Mouse (Mus musculus) gastrocnemius, postnatal 25 days (tissue): ENCODE measurements at regions not wholly inside any gene's neighbourhood (a gene's known extent, or its start where the extent isn't known, plus 50 kb on each side); places are given as distances from the start of the nearest gene placed in this dataset.

Experiments
- DNase-seq: peaks from one replicate; pipeline ENCODE4 v3.0.0; 2022

DNA sequence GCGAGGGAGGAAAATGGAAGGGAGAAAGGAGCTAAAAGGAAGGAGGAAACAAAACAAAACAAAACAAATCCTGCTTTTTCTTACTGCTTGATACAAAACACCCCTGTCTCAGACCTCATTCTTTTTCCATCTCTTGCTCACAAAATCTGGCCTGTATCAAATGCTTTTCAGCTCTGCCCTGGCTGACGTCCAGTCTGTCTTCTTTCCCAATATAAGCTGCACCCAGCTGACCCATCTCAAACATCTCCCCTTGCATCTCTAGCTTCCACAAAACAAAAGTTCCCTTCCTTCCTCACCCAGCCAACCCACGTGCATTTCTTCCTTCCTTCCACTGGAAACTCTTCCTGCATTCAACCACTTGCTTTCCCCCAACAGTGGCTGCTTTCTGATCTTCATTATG lies 183.1 kb upstream of the Usp25 start:
- DNase-seq, result no peak

DNA sequence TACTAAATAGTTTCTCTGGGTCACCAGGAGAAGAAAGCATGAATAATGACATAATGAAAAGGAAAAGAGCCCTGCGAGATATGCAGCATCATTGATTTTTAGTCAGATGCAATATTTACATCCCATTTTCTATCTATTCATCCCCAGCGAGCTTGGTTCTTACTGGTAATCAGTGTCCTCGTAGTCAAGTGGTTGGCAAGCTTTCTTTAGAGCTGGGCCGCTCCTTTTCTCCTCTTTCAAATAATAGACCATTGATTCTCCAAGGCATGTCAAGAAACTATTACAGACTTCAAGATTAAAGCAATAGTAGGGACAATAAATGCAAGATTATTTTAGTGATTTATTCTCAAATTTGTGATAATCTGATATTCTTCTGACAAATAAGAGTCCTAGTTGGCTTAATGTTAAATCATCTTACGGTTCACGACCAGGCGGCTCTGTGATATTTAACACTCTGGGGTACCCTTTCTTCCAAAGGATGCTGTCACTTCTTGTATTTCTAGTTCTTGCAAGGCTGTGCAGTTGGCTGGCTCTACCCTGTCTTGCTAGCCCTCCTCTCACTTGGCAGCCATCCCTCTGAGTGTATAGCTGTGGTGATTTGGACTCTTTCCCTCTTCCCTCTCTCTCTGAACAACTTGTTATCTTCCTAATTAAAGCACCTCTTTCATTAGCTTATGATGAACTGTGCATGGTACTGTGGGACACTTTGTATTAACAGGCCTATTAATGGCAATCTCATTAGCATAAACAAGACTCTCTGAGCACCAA lies 185.6 kb upstream of the Usp25 start:
- DNase-seq, result no peak

DNA sequence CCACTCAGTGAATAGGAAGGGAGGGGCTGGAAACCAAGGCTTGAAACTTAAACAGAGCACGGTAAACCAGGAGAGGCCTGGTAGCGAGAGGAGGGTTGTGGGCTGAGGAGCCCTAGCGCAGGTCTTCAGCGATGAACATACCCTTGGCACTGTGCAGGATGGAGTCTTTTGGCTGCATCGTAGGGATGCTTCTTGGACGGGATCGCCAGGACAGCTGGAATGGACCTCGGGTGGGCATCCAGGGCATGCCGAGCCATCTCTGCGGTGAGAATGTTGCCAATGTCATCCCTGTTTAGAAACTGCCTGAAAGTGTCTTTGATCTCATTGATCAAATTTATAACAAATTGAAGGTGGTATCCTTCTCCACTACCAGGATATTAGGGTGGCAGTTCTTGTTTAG lies 192.2 kb upstream of the Usp25 start:
- no peak for DNase-seq

DNA sequence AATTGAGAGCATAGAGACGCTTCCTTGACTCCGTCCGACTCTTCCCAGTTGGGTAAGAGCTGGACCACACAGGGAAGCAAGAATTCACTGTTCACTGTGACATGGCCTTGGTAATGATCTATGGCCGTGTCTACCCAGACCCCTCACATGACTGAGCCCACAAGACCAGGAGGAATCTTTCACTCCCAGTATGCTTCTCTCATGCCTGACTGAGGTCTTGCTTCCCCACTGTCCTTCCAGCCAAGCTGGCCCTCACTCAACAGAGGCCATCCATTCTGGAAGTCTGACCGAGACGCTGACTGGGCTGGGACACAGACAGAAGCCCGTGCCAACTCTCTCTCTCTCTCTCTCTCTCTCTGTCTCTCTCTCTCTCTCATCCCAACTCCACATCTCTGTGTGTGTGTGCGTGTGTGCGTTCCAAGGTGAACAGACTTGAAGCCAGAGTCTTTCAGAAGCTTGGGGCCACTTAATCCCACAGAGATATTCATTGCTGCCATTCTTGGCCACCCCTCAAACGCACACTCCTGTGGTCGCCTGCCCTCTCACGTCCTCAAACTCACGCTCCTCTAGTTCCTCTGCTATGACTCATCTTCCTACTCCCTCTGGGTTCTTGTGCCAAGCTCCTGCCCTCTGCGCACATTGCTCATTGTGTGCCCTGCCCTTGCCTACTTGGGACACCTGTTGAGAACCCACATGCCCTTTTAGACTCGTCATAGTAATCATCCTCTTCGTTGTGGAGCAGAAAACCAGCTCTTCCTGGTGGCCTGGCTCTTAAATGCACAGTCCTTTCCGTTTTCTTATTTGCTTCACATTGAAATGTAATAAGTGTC lies 197.2 kb upstream of the Usp25 start:
- peak; percentile 50 for DNase-seq

DNA sequence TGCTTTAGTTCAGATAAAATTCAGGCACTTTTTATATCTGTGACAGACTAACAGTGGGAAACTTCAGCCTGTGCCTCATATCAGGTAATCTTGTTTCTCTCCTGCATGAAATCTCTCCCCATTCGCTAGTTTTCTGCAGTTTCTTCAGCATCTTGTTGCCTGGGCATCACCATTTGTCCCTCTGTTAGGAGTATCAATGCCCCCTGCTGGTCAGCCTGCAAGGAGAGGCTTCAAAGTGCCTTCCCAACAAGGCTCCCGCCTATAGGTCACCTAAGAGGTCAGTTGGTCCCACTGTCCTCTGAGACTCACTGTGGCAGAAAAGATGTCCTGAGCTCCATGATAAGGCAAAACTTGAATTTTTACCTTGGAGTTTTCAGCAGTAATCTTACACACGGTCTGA lies 209.8 kb upstream of the Usp25 start:
- DNase-seq, result peak; percentile 30

DNA sequence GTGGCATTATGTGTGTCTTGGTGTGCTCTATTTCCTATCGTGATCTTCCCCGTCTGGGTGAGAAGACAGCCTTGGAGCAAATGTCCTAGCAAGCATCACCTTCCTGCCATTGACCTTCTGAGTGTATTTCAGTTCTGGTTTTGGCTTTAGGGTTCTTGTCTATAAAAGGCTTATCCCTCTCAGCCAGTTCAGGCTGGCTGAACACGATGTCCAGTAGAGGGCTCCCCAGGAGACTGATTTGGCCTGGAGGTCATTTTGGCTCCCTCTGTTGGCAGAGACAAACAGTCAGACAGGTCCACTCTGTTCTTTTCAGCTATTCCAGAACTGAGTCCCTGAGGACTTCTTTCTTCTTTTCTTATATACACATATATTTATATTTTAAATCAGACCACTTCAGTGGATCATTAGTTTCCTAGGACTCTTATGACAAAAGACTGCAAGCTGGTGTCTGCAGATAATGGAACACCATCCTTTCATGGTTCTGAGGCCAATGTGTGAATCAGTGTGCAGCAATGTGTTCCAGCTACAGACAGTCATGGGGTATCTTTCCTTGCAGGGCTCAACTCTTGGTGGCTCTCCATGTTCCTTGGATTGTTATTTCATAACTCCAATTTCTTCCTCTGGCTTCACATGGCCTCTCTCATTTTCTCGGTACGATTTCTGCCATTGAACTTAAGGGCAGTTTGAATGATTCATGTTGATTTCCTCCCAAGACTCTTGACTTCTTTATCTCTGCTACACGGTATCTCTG lies 226.9 kb upstream of the Usp25 start:
- DNase-seq, result peak; percentile 89

DNA sequence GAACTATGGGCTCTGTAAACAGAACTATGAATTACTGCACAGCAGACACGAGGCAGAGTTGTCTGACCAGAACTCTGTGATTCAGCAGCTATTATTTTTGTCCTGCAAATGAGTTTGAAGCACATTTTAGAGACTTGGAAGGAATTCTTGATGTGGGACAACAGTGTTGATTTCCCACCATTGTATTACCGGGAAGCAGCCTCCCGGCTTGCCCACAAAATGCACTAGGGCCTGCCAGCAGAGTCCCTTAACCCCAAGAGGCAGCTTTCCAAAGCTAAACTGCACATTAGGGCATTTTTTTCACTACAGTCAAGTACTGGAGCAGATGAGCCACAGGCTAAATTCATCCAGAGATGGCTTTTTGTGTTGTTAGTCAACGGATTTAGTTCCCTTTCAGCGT lies 230.8 kb upstream of the Usp25 start:
- DNase-seq, result peak; percentile 61

DNA sequence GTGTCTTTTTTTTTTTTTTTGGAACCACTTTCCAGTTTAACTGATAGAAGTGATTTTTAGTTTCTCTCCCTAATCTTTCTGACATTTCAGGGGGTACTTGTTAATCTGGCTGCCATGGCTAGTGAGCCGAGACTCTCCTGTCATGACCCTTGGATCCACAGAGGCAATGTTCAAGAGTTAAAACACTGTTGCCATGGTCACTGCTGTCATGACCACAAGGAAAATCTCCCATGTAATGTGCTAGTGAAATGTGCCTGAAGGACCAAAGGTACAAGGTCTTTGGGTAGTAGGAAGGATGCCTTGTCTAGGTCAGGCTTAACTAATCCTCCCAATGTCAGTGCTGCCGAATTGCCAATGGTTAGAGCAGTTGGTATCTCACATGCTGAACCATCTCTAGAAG lies 237.7 kb upstream of the Usp25 start:
- DNase-seq, result no peak

DNA sequence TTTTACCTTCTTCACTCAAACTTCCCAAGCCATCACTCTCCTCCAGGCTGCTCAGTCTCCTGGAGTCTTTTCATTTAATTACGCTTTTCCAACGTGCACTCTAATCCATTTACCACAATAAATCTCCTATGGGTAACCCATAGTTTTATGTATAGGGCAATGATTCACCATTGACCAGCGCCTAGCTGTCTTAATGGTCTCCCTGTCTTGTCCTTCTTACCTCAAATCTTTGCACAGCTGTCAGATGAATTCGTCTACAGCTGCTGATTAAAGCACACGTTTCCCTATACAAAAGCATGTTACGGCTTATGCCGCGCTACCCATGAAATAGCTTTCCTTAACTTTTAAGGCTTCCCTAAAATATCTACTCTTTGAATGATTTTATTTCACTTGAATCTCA lies 239.5 kb upstream of the Usp25 start:
- DNase-seq, result no peak

DNA sequence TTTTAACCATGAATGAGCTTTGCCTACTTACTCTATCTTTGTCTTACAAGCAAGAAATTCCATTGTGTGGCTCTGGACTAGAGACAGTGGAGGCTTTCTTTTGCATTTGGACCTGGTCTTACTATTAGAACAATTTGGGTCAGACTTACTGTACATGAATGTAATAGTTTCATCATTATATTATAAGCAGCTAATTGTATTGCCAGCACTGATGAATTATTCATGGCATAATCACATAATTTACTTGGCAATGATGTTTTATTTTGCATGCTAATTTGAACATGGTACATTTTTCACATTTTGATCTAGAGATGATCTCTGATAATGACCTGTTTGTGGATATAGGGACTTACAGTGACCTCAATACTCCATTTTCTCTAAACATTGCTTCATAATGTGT lies 240.0 kb upstream of the Usp25 start:
- DNase-seq, result no peak

DNA sequence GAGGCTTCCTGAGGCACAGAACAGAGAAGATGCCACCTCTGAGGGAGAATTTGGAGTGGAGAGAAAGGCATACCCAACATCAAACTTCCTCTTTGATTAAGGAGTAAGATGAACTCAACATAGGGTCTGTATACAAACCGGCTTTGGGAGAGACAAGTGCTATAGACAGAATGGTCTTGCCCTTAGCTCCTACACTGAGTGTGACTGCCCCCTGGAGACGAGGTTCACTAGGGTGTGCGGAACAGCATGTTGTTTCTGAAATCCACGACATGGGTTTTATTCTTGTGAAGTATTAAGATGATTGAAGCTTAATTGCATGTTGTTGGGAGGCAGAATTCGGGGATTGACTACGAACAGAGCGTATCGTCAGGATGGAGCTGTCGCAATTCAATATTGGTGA lies 244.9 kb upstream of the Usp25 start:
- no peak for DNase-seq

DNA sequence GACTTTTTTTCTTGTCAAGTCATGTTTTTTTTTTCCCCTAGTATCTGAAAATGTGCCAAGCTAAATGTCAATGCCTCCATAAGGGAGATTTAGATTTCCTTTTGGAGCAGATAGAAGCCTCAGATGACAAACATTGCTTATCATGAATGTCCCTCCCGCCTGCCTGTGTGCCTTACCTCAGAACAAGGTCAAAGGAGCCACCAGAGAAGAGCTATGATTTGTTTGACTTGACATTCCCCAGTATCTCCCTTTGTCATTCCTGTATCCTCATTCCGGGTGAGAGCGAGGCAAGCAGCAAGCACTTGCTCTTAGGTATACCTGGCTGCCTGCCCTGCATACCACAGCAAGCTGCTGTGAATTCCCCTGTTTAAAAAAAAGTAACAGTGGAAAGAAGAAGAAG lies 246.9 kb upstream of the Usp25 start:
- DNase-seq, result no peak

DNA sequence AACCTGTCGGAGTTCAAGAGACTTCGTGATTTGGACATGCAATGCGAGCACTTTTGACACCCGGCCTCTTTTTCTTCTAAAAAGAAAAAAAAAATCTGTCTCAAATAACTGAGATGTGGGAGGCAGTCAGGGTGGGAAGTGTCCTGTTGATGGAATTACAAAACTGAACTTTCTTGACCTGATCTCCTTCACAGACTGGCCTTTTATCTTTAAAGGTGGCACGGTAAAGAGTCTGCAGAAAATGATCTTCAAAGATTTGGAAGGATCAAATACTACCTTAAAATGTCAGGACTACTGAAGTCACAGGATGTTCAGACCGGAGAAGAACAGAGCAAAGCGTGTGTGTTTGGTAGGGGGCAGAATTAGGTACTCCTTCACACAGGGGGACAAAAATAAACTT lies 248.0 kb upstream of the Usp25 start:
- no peak for DNase-seq

DNA sequence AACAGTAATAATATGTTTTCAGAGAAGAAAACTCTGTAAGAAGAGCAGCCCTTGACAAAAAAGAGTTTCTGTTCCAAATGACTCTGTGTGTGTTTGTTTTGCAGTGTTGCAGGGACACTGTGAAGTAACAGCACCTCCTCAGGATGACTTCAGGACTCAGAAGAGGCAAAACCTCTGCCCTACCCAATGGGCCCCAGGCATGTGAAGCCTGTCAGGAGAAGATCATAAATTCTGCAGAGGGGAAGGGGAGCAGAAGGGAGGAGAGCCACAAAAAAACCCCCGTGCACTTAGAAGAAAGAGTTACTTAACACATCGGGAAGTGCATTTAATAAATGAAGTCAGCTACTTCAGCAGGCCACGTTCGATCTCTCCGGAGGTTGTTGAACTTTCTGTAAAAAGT lies 248.5 kb upstream of the Usp25 start:
- no peak for DNase-seq

DNA sequence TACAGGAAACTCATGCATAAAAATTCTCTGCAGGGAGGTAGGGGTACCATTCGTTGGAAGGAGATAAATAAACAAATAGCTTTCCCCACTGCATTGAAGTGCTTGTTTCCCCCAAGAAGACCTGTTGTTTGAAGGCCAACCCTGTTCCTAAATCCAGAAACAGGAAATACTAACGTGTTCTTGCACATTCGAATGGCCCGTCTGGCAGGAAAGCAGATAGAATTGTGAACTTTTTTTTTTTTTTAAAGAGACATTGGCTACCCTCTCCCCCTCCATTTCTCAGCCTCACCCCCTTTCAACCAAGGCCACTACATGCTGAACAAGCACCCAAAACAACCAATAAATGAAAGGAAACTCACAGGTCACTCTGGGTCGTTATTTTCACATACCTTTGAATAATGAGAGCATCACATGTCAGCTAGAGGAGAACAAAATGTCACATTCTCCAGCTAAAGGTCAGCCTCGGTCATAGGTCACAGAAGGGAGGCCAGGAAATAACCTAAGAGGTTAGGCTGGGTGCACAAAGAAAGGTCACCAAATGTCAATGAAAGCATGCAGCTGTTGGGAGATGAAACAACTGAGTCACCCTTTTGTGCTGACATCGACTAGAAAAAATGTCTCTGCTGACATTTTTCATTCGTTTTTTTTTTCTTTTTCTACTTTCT lies 250.8 kb upstream of the Usp25 start:
- peak; percentile 25 for DNase-seq

DNA sequence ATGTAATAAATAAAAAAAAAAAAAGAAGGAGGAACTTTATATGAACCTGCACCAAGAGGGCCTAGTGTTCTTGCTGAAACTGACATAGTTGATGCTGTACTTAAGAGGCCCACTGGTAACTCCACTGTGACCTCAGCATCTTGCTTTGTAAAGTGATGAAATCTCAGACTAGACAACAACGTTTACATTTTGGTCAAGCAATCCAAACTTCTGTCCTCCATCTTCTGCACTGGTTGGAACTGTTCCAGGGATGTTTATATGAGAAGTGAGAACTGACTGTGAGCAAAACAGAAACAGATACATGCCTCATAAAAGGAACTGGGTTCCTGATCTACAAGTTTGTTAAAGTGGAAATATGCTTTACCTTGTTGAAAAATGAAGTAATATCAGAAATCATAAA lies 251.7 kb upstream of the Usp25 start:
- DNase-seq, result no peak

DNA sequence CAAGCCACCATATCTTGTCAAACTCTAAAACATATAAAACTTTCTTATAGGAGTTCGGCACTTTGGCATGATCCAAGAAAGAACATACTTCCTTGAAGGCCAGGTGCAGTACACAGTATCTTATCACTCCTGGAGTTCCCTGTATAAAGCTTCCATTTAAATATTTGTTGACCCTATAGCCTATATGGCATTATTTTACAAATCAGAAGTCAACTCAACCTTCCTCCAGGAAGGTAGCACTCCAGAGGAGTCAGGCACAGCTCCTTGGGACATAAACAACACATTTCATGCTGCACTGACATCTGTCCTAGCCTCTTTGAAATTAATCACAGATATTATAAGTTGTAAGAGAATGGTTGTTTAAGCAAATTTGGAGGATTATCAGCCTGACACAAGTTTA lies 252.5 kb upstream of the Usp25 start:
- no peak for DNase-seq

DNA sequence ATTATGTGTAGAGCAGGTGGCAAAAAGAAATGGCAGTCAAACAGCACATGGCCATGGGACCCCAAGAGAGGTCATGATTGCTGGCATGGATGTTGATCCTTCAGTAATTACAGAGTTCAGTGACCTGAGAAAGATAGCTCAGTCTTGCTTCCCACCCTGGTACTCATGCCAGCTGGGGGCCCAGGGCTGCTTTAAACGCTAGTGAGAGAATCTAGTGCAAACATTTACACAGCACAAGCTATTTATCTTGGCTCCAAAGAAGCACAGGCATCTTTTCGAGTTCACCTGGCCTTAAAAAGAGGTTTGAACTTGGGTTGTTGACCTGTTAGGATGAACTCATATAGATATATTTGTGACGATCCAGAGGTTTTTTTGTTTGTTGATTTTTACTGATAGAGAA lies 258.6 kb upstream of the Usp25 start:
- no peak for DNase-seq

DNA sequence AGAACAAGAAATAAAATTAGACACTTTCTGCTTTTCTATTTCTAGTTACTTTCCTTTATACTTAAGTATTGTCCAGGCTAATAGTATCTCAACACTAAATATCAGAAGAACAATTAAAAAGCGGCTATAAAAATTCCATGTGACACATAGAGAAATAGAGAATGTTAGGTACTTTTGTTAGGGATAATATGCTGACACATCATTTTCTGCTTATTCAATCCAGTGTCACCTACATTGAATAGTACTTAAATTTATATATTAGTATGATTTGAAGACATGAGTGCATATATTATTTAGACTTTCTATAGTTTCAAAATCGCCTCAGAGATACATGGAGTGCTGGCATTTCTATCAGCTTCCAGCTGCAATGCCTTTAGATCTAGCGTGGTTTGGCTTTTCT lies 267.1 kb upstream of the Usp25 start:
- DNase-seq, result no peak

DNA sequence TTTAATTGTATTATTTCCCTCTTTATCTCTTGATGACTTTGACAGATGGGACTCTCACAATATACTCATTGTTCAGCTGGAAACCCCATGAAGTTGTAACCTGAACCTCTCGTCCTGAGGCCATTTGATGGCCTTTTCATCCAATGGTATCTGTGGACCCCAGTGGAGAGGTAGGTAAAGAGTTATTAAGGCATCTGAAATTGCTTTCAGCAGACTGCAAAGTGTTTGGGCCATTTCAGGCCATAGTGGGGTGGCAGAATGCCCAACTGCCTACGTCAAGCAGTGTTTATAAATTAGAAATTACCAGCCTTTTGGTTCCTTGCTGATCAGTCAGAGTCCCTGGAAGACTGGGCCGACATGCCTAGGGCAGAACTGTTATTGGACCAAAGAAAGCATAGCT lies 272.4 kb upstream of the Usp25 start:
- no peak for DNase-seq

DNA sequence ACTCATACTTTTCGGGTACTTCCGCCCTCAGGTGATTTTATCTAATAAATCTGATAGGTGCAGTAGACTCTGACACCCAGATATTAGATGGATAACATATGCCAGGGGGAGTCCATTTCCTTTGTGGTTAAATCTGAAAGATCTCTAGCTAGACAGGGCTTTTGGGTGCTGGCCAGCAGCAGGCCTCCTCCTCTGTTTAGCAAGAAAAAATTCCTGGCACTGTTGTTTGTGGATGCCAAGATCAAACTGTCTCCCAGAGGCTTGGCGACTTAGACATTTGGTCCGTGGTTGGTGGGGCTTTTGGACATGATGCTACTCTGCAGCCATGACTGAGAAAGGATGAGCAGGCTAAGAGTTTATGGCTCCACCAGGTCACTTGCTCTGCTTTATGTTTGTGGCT lies 287.5 kb upstream of the Usp25 start:
- DNase-seq, result no peak

DNA sequence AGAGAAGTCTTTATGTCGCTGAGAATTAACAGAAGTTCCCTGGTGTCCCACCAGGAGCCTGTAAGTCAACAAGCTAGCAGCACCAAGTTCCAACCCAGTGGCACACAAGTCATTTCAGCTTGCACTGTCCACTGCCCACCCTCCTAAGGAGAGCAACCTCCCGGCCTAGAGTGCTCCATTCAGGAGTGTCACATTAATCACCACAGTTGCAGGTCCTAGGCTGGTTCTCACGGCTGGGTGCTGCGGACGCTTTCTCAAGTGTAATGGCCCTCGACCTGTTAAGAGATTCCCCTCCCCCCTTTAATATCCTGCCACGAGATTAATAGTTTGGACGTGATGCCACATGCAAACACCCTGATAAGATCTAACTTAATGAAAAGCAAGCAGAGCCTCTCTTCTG lies 288.2 kb upstream of the Usp25 start:
- no peak for DNase-seq

DNA sequence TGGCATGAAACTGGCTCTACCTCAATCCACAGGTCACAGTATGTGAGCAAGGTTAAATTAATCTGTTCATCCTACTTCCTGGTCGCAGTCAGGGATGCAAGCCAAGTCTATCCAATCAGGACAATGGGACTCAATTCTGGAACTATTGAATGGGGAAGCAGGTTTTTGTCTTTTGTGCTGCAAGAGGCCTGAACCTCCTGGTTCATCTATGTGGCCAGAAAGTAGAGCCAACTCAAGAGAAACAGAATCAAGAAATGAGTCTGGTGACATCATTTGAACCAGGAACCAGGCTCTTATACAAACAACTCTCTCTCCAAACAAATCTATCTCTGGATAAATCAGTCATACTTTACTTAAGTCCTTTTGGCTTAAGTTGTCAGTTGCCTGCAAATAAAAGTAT lies 294.7 kb upstream of the Usp25 start:
- no peak for DNase-seq
